Mouse (Mus musculus): ENCODE results near the gene Palmd.

The Palmd gene

GRCm38 (mm10) chr3:116955061-116955460 is 13.7 kb downstream of the Palmd start:
- no peak for DNase-seq

GRCm38 (mm10) chr3:116953366-116953765 is 15.4 kb downstream of the Palmd start:
- DNase-seq: no peak

GRCm38 (mm10) chr3:116952242-116952899 is 16.4 kb downstream of the Palmd start:
- no peak for DNase-seq

GRCm38 (mm10) chr3:116951489-116951888 is 17.3 kb downstream of the Palmd start:
- DNase-seq: no peak

GRCm38 (mm10) chr3:116950665-116951115 is 18.1 kb downstream of the Palmd start:
- no peak for DNase-seq

- no peak for DNase-seq
Measured at GRCm38 (mm10) chr3:116946476-116946875, 22.3 kb downstream of the Palmd start.

- DNase-seq: no peak
Measured at GRCm38 (mm10) chr3:116943422-116943821, 25.4 kb downstream of the Palmd start.

- no peak for DNase-seq
Measured at GRCm38 (mm10) chr3:116942751-116943150, 26.0 kb downstream of the Palmd start.

- no peak for DNase-seq
Measured at GRCm38 (mm10) chr3:116941559-116942117, 27.1 kb downstream of the Palmd start.

- no peak for DNase-seq
Measured at GRCm38 (mm10) chr3:116940804-116941558, 27.8 kb downstream of the Palmd start.

GRCm38 (mm10) chr3:116936934-116937691 is 31.7 kb downstream of the Palmd start:
- DNase-seq: no peak

GRCm38 (mm10) chr3:116933158-116933557 is 35.6 kb downstream of the Palmd start:
- no peak for DNase-seq

- no peak for DNase-seq
Measured at GRCm38 (mm10) chr3:116928994-116929393, 39.8 kb downstream of the Palmd start.

GRCm38 (mm10) chr3:116923042-116923441 is 45.7 kb downstream of the Palmd start:
- no peak for DNase-seq

GRCm38 (mm10) chr3:116921535-116921934 is 47.3 kb downstream of the Palmd start:
- no peak for DNase-seq

GRCm38 (mm10) chr3:116917016-116917415 is 51.8 kb downstream of the Palmd start:
- DNase-seq: no peak

GRCm38 (mm10) chr3:116914931-116915330 is 53.9 kb downstream of the Palmd start:
- no peak for DNase-seq

GRCm38 (mm10) chr3:116914374-116914773 is 54.4 kb downstream of the Palmd start:
- DNase-seq: no peak

- no peak for DNase-seq
Measured at GRCm38 (mm10) chr3:116906596-116906995, 62.2 kb downstream of the Palmd start.

- DNase-seq: no peak
Measured at GRCm38 (mm10) chr3:116905898-116906297, 62.9 kb downstream of the Palmd start.

GRCm38 (mm10) chr3:116904158-116904557 is 64.6 kb downstream of the Palmd start:
- no peak for DNase-seq

- no peak for DNase-seq
Measured at GRCm38 (mm10) chr3:116892872-116893271, 75.9 kb downstream of the Palmd start.

GRCm38 (mm10) chr3:116892206-116892563 is 76.6 kb downstream of the Palmd start:
- no peak for DNase-seq
